Mouse (Mus musculus): ENCODE measurements at regions not wholly inside any gene's neighbourhood (a gene's known extent, or its start where the extent isn't known, plus 50 kb on each side); places are given as distances from the start of the nearest gene placed in this dataset.

GRCm38 (mm10) chr13:44218266-44218665 lies 433.7 kb downstream of the Cd83 start:
- TF ChIP-seq CTCF (IDR thresholded peaks at IDR 0.05; ENCODE audit: borderline replicate concordance, extremely low read depth, insufficient read depth, insufficient read length) (no peak), POLR2A (IDR thresholded peaks at IDR 0.05; ENCODE audit: borderline replicate concordance, extremely low read depth, insufficient read depth, insufficient read length, poor library complexity, severe bottlenecking) (no peak)

Measured in brain, embryonic 14.5 days (tissue).